In the genomic region with DNA sequence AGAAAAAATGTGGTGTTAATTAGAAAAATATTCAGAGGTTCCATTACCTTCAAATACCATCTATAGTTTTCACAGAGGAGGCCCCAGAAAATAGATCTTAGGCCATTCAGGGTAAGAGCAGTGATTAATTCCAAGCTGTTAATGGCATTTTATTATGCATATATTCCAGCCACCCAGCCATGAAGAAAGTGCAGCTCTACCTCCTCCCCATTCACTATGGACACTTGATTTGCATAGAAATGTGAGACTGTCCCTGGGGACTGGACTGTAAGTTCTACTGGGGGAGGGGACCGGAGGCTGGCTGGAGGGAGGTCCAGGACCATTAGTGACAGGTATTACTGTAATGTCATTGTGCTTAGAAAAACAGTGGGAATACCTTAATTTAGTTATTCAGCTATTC, we compare ENCODE assay signal across 8 mouse cellular contexts.
"Had no signal": no experiment of that assay in that cellular context is flagged by ENCODE, and none has a peak within 500 bp of the region (broad histone marks: within the 10 kb centered on the region; RNA-seq: fewer than 3 reads in every experiment).

No protein-coding gene starts in this region.

- H3K27me3 ChIP-seq: limb, embryonic 13.5 days; liver, embryonic 15.5 days had no signal

- ATAC-seq: lung, postnatal 0 days had no signal

- H3K9me3 ChIP-seq: limb, embryonic 13.5 days; liver, embryonic 15.5 days had no signal

- H3K27ac ChIP-seq: kidney, postnatal 0 days; limb, embryonic 13.5 days; liver, embryonic 15.5 days; stomach, postnatal 0 days had no signal

- H3K4me3 ChIP-seq: limb, embryonic 13.5 days; liver, embryonic 15.5 days had no signal

- H3K36me3 ChIP-seq: limb, embryonic 13.5 days; liver, embryonic 15.5 days had no signal

- H3K9ac ChIP-seq: limb, embryonic 13.5 days; liver, embryonic 15.5 days had no signal

- DNase-seq: lung, adult 2 months; lung, postnatal 36 days; thymus, postnatal 4 days had no signal

- H3K4me1 ChIP-seq: liver, embryonic 15.5 days had no signal

- H3K4me2 ChIP-seq: limb, embryonic 13.5 days; liver, embryonic 15.5 days had no signal
